Mouse (Mus musculus): ENCODE measurements at regions not wholly inside any gene's neighbourhood (a gene's known extent, or its start where the extent isn't known, plus 50 kb on each side); places are given as distances from the start of the nearest gene placed in this dataset.
A peak's percentile ranks its signal among the peaks of the same experiment; 100 is the strongest.

GRCm38 (mm10) chr14:17347286-17347685 is 312.8 kb upstream of the Thrb start:
- Histone ChIP-seq H3K79me2 (ENCODE audit: inconsistent target) (no peaks in the 10 kb centered on the region), H3K27ac (no peak overlapping the region), H3K36me3 (ENCODE audit: inconsistent target) (no peaks in the 10 kb centered on the region), H3K4me3 (ENCODE audit: inconsistent target) (no peak overlapping the region)
- WGBS (ENCODE audit: missing documents) = 64% methylated on average over 2 of the region's 2 CpGs

GRCm38 (mm10) chr14:17352324-17353037 is 307.6 kb upstream of the Thrb start:
- Histone ChIP-seq H3K79me2 (ENCODE audit: inconsistent target) (no peaks in the 10 kb centered on the region), H3K36me3 (ENCODE audit: inconsistent target) (no peaks in the 10 kb centered on the region), H3K4me3 (ENCODE audit: inconsistent target) (no peak overlapping the region), H3K27ac (no peak overlapping the region)
- WGBS (ENCODE audit: missing documents) = 88% methylated on average over 4 of the region's 4 CpGs

GRCm38 (mm10) chr14:17361910-17362309 is 298.2 kb upstream of the Thrb start:
- Histone ChIP-seq H3K79me2 (ENCODE audit: inconsistent target) (no peaks in the 10 kb centered on the region), H3K4me3 (ENCODE audit: inconsistent target) (no peak overlapping the region), H3K36me3 (ENCODE audit: inconsistent target) (no peaks in the 10 kb centered on the region), H3K27ac (no peak overlapping the region)

GRCm38 (mm10) chr14:17402751-17403479 is 257.1 kb upstream of the Thrb start:
- Histone ChIP-seq H3K36me3 (ENCODE audit: inconsistent target) (no peaks in the 10 kb centered on the region), H3K79me2 (ENCODE audit: inconsistent target) (no peaks in the 10 kb centered on the region), H3K27ac (no peak overlapping the region), H3K4me3 (ENCODE audit: inconsistent target) (no peak overlapping the region)
- WGBS (ENCODE audit: missing documents) = 53% methylated on average over 7 of the region's 7 CpGs

- H3K36me3 ChIP-seq (ENCODE audit: inconsistent target) = no peaks in the 10 kb centered on the region
- H3K27ac ChIP-seq = no peak overlapping the region
- H3K79me2 ChIP-seq (ENCODE audit: inconsistent target) = no peaks in the 10 kb centered on the region
- H3K4me3 ChIP-seq (ENCODE audit: inconsistent target) = no peak overlapping the region
- WGBS (ENCODE audit: missing documents) = 80% methylated on average over 2 of the region's 2 CpGs
Measured at GRCm38 (mm10) chr14:17405551-17406336, 254.3 kb upstream of the Thrb start.

- H3K4me3 ChIP-seq (ENCODE audit: inconsistent target) = no peak overlapping the region
- no peak overlapping the region for H3K27ac ChIP-seq
- H3K36me3 ChIP-seq (ENCODE audit: inconsistent target) = no peaks in the 10 kb centered on the region
- no peaks in the 10 kb centered on the region for H3K79me2 ChIP-seq (ENCODE audit: inconsistent target)
Measured at GRCm38 (mm10) chr14:17406879-17407278, 253.2 kb upstream of the Thrb start.

GRCm38 (mm10) chr14:17408343-17408742 is 251.7 kb upstream of the Thrb start:
- H3K36me3 ChIP-seq (ENCODE audit: inconsistent target) = no peaks in the 10 kb centered on the region
- H3K27ac ChIP-seq = no peak overlapping the region
- H3K79me2 ChIP-seq (ENCODE audit: inconsistent target) = no peaks in the 10 kb centered on the region
- 97% methylated on average over 5 of the region's 5 CpGs for WGBS (ENCODE audit: missing documents)
- H3K4me3 ChIP-seq (ENCODE audit: inconsistent target) = no peak overlapping the region

GRCm38 (mm10) chr14:17408813-17409212 is 251.2 kb upstream of the Thrb start:
- H3K79me2 ChIP-seq (ENCODE audit: inconsistent target) = no peaks in the 10 kb centered on the region
- 90% methylated on average over 1 of the region's 1 CpGs for WGBS (ENCODE audit: missing documents)
- no peak overlapping the region for H3K4me3 ChIP-seq (ENCODE audit: inconsistent target)
- no peaks in the 10 kb centered on the region for H3K36me3 ChIP-seq (ENCODE audit: inconsistent target)
- H3K27ac ChIP-seq = no peak overlapping the region

- Histone ChIP-seq H3K27ac (peak overlapping the region; percentile 63), H3K4me3 (ENCODE audit: inconsistent target) (no peak overlapping the region), H3K36me3 (ENCODE audit: inconsistent target) (no peaks in the 10 kb centered on the region), H3K79me2 (ENCODE audit: inconsistent target) (no peaks in the 10 kb centered on the region)
- WGBS (ENCODE audit: missing documents) = 81% methylated on average over 6 of the region's 6 CpGs
Measured at GRCm38 (mm10) chr14:17409497-17409896, 250.6 kb upstream of the Thrb start.

GRCm38 (mm10) chr14:17410752-17411151 is 249.3 kb upstream of the Thrb start:
- no peak overlapping the region for H3K4me3 ChIP-seq (ENCODE audit: inconsistent target)
- H3K27ac ChIP-seq = peak overlapping the region; percentile 63
- WGBS (ENCODE audit: missing documents) = 14% methylated on average over 3 of the region's 3 CpGs
- H3K79me2 ChIP-seq (ENCODE audit: inconsistent target) = no peaks in the 10 kb centered on the region
- H3K36me3 ChIP-seq (ENCODE audit: inconsistent target) = no peaks in the 10 kb centered on the region

GRCm38 (mm10) chr14:17411299-17411698 is 248.8 kb upstream of the Thrb start:
- Histone ChIP-seq H3K27ac (peak overlapping the region; percentile 63), H3K4me3 (ENCODE audit: inconsistent target) (no peak overlapping the region), H3K36me3 (ENCODE audit: inconsistent target) (no peaks in the 10 kb centered on the region), H3K79me2 (ENCODE audit: inconsistent target) (no peaks in the 10 kb centered on the region)
- 70% methylated on average over 1 of the region's 1 CpGs for WGBS (ENCODE audit: missing documents)

GRCm38 (mm10) chr14:17414246-17414888 is 245.7 kb upstream of the Thrb start:
- Histone ChIP-seq H3K36me3 (ENCODE audit: inconsistent target) (no peaks in the 10 kb centered on the region), H3K79me2 (ENCODE audit: inconsistent target) (no peaks in the 10 kb centered on the region), H3K27ac (peak overlapping the region; percentile 68), H3K4me3 (ENCODE audit: inconsistent target) (no peak overlapping the region)
- WGBS (ENCODE audit: missing documents) = 11% methylated on average over 5 of the region's 6 CpGs

GRCm38 (mm10) chr14:17427751-17428150 is 232.3 kb upstream of the Thrb start:
- no peaks in the 10 kb centered on the region for H3K79me2 ChIP-seq (ENCODE audit: inconsistent target)
- H3K27ac ChIP-seq = no peak overlapping the region
- no peaks in the 10 kb centered on the region for H3K36me3 ChIP-seq (ENCODE audit: inconsistent target)
- WGBS (ENCODE audit: missing documents) = 71% methylated on average over 1 of the region's 1 CpGs
- no peak overlapping the region for H3K4me3 ChIP-seq (ENCODE audit: inconsistent target)

- no peak overlapping the region for H3K4me3 ChIP-seq (ENCODE audit: inconsistent target)
- no peak overlapping the region for H3K27ac ChIP-seq
- no peaks in the 10 kb centered on the region for H3K79me2 ChIP-seq (ENCODE audit: inconsistent target)
- H3K36me3 ChIP-seq (ENCODE audit: inconsistent target) = no peaks in the 10 kb centered on the region
- 94% methylated on average over 3 of the region's 3 CpGs for WGBS (ENCODE audit: missing documents)
Measured at GRCm38 (mm10) chr14:17429157-17429556, 230.9 kb upstream of the Thrb start.

GRCm38 (mm10) chr14:17433346-17433745 is 226.7 kb upstream of the Thrb start:
- Histone ChIP-seq H3K27ac (no peak overlapping the region), H3K79me2 (ENCODE audit: inconsistent target) (no peaks in the 10 kb centered on the region), H3K36me3 (ENCODE audit: inconsistent target) (no peaks in the 10 kb centered on the region), H3K4me3 (ENCODE audit: inconsistent target) (no peak overlapping the region)
- WGBS (ENCODE audit: missing documents) = 77% methylated on average over 1 of the region's 1 CpGs
